In the genomic region with DNA sequence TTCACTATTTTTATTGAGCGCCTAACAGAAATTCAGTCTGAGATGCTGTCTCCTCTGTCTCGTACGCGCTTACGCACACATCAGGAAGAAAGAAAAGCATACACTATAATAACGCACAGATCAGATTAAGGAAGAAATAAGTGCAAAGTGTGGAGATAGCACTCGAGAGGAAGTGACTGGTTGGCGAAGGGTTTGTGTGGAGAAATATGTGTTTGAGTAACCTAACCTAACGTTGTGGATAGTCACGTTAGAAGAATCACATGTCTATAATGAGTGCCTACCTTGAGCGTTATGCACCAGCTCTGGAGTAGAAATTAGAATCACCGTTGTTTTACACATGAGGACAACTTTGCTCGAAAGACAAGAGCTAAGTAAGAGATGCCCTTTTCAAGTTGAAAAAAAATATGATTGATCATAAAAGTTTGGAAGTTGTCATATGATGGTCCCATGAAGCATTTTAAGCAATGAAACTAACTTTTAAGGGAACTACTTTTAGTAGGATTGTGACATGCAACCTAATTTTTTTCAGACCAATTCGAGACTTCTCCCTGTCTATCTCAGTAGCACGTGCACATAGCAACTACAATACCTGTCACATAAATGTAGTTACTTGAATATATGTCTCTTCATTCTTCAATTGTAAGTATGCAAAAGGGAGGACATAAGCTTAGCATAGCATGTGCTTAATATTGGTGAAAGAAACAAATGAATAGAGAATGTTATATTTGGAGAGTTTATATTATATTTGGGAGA, we compare ENCODE assay signal across 8 mouse cellular contexts. TPM values are rescaled to one million over a fixed set of nuclear protein-coding genes. Genes with fewer than 3 reads are reported as not detected.
DNase-seq lines count a peak whose midpoint lies in the region; ATAC-seq lines count a peak whose summit lies in the region.

No protein-coding gene starts in this region.

- H3K4me3 ChIP-seq in forebrain, embryonic 15.5 days: peak overlapping the region; percentile 54
- H3K4me3 ChIP-seq in liver, embryonic 16.5 days (ENCODE audit: low read depth, low read length): peak overlapping the region; percentile 80

- no peak for ATAC-seq in CD4-positive, CD25-positive, alpha-beta regulatory T cell, adult 4 months
- no peak for ATAC-seq in forebrain, embryonic 15.5 days (replicated peaks)
- ATAC-seq in liver, embryonic 16.5 days (ENCODE audit: low read depth): no peak

- no peaks in the 10 kb centered on the region for H3K27me3 ChIP-seq in forebrain, embryonic 15.5 days
- no peaks in the 10 kb centered on the region for H3K27me3 ChIP-seq in liver, embryonic 16.5 days (ENCODE audit: control insufficient read depth, insufficient read depth, low read depth, low read length)

- DNase-seq in CD4-positive, CD25-positive, alpha-beta regulatory T cell, adult 2 months (ENCODE audit: low read depth, low spot score): peak; percentile 11
- peak; percentile 71 for DNase-seq in A20 (ENCODE audit: low read depth, low spot score)
- no peak for DNase-seq in cerebellum, postnatal 14 days
- DNase-seq in ovary, adult 18-20 months (ENCODE audit: low spot score): no peak
- DNase-seq in cerebellum, adult 11 months: no peak

- 0 out of 2 replicates have a peak overlapping the region, but pooled peaks have one; percentile 31 for H3K9ac ChIP-seq in forebrain, embryonic 15.5 days (replicated peaks)
- H3K9ac ChIP-seq in liver, embryonic 16.5 days (ENCODE audit: low read depth, low read length): peak overlapping the region; percentile 75

- peaks cover 19% of the 10 kb centered on the region for H3K4me1 ChIP-seq in forebrain, embryonic 15.5 days
- peaks cover 17% of the 10 kb centered on the region for H3K4me1 ChIP-seq in liver, embryonic 16.5 days (ENCODE audit: control insufficient read depth, low read depth, low read length)

- no peak overlapping the region for H3K27ac ChIP-seq in forebrain, embryonic 15.5 days (replicated peaks)
- peak overlapping the region; percentile 81 for H3K27ac ChIP-seq in liver, embryonic 16.5 days (ENCODE audit: low read length)

- WGBS in forebrain, embryonic 15.5 days: 14% methylated on average over 15 of the region's 15 CpGs
- 4% methylated on average over 15 of the region's 15 CpGs for WGBS in liver, embryonic 16.5 days (ENCODE audit: insufficient replicate concordance)

- H3K36me3 ChIP-seq in forebrain, embryonic 15.5 days: no peaks in the 10 kb centered on the region
- H3K36me3 ChIP-seq in liver, embryonic 16.5 days (ENCODE audit: control insufficient read depth, insufficient read depth): no peaks in the 10 kb centered on the region

- H3K9me3 ChIP-seq in forebrain, embryonic 15.5 days: no peaks in the 10 kb centered on the region
- no peaks in the 10 kb centered on the region for H3K9me3 ChIP-seq in liver, embryonic 16.5 days (replicated peaks; ENCODE audit: control insufficient read depth, low read length)

- peak overlapping the region; percentile 92 for H3K4me2 ChIP-seq in forebrain, embryonic 15.5 days (replicated peaks)
- peak overlapping the region; percentile 97 for H3K4me2 ChIP-seq in liver, embryonic 16.5 days (ENCODE audit: low read depth, low read length)

RNA-seq across cellular contexts. Expression of a gene that starts 1.0 kb away (rescaled TPM):
- 1 to 10 TPM; 3.7 to 4.5 TPM for polyA plus RNA-seq in CD4-positive, CD25-positive, alpha-beta regulatory T cell, adult 4 months (2017; shearing (Covaris generic))
- 3.0 and 3.4 TPM in 2 replicates for polyA plus RNA-seq in forebrain, embryonic 15.5 days (2015; fragmentation: Nextera tagmentation; extraction: Ambion mirVana)
- 4.4 and 4.8 TPM in 2 replicates for polyA plus RNA-seq in liver, embryonic 16.5 days (2015; fragmentation: Nextera tagmentation; extraction: Ambion mirVana)

RNA-seq across cellular contexts. Expression of a gene that starts 2.0 kb away (rescaled TPM):
- polyA plus RNA-seq in CD4-positive, CD25-positive, alpha-beta regulatory T cell, adult 4 months (2017; shearing (Covaris generic)): 10 to 100 TPM; 23.1 to 37.7 TPM
- 11.9 and 14.4 TPM in 2 replicates for polyA plus RNA-seq in forebrain, embryonic 15.5 days (2015; fragmentation: Nextera tagmentation; extraction: Ambion mirVana)
- 10.3 and 10.7 TPM in 2 replicates for polyA plus RNA-seq in liver, embryonic 16.5 days (2015; fragmentation: Nextera tagmentation; extraction: Ambion mirVana)

Comparison
In these comparisons a context has a peak if more than half of its experiments do, and no peak if none do; other contexts are left out.
1. DNase-seq: peak in CD4-positive, CD25-positive, alpha-beta regulatory T cell, adult 2 months (single experiment) and A20 (single experiment); none in cerebellum, postnatal 14 days (0 of 2), ovary, adult 18-20 months (single experiment) and cerebellum, adult 11 months (single experiment).